Mouse (Mus musculus) thymus, adult 2 months (tissue): ENCODE results near the gene Il22. TPM values are rescaled to one million over a fixed set of nuclear protein-coding genes. Genes with fewer than 3 reads are reported as not detected.
"Not testable (repeated sequence)": the region's sequence is repeated elsewhere in the genome, so short reads cannot be mapped to it uniquely, and the experiment has no call there.

Experiments used
- DNase-seq: peaks from one replicate; pipeline ENCODE4 v3.0.0; 2021
- H3K27ac ChIP-seq: fragments of 200-500 bp; 2 replicates; pipeline ENCODE4 v1.5.1; 2012; ENCODE audit warnings: low read length, control low read depth; ENCODE audit not compliant: control insufficient read depth, insufficient read depth
- H3K27me3 ChIP-seq: fragments of 200-500 bp; 2 replicates; pipeline ENCODE4 v1.6.1; 2012; ENCODE audit warnings: mild to moderate bottlenecking, low read length, moderate library complexity, mixed read lengths; ENCODE audit not compliant: control insufficient read depth, insufficient read depth
- H3K36me3 ChIP-seq: fragments of 200-500 bp; 2 replicates; pipeline ENCODE4 v1.6.1; 2012; ENCODE audit warnings: mild to moderate bottlenecking, low read length, moderate library complexity; ENCODE audit not compliant: control insufficient read depth, insufficient read depth
- H3K4me1 ChIP-seq: fragments of 200-500 bp; replicated peaks from 2 replicates; pipeline ENCODE4 v1.6.1; 2012; ENCODE audit warnings: low read length; ENCODE audit not compliant: control insufficient read depth, insufficient read depth
- H3K4me3 ChIP-seq: fragments of 200-500 bp; 2 replicates; pipeline ENCODE4 v1.5.1; 2012; ENCODE audit warnings: mild to moderate bottlenecking, low read length, control low read depth, moderate library complexity; ENCODE audit not compliant: control insufficient read depth, insufficient read depth
- CTCF ChIP-seq: fragments of 200-500 bp; IDR thresholded peaks from 2 replicates; pipeline ENCODE4 v1.5.1; 2012; ENCODE audit warnings: mild to moderate bottlenecking, control low read depth, low read length, moderate library complexity, borderline replicate concordance; ENCODE audit not compliant: control insufficient read depth, poor library complexity, insufficient read depth; ENCODE audit errors: extremely low read depth
- POLR2A ChIP-seq: fragments of 200-500 bp; IDR thresholded peaks from 2 replicates; pipeline ENCODE4 v1.6.1; 2012; ENCODE audit warnings: mild to moderate bottlenecking, low read length, control low read depth, moderate library complexity; ENCODE audit not compliant: control insufficient read depth, poor library complexity, insufficient read depth; ENCODE audit errors: extremely low read depth
- WGBS: fragments of 180-500 bp; shearing (Covaris S2); methylation state at CpG from one replicate; pipeline ENCODE4 v1.1.7; 2018; 5-methylcytosine and 5-hydroxymethylcytosine counted together
- polyA plus RNA-seq: library from polyadenylated mRNA; depleted of rRNA; stranded (reverse); fragments of >200 nt; gene quantifications from 2 replicates; pipeline ENCODE4 v1.2.3, GENCODE M21; 2012; rRNA removed

The Il22 gene
- 0.20 TPM in 1 of 2 replicates, not detected in the other for polyA plus RNA-seq

DNA sequence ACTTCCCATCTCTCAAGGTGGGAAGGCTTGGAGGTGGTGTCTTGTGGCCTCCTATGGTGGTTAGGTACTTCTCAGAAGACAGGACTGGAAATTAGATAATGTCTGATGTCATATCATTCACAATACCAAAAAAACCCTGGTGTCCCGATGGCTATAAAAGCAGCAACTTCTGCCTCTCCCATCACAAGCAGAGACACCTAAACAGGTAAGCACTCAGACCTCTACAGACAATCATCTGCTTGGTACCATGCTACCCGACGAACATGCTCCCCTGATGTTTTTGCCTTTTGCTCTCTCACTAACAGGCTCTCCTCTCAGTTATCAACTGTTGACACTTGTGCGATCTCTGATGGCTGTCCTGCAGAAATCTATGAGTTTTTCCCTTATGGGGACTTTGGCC lies at the start of gene Il22:
Gene Il22, plus strand, starts transcription at position 301 of the 400 bp plus-strand sequence.
- H3K27me3 ChIP-seq = no peaks in the 10 kb centered on the region
- no peak for DNase-seq
- no peak within 1 kb of the TSS for H3K4me3 ChIP-seq
- WGBS = 93% methylated on average over 4 of the region's 4 CpGs
- no peak within 1 kb of the TSS for H3K27ac ChIP-seq
- H3K36me3 ChIP-seq = no peaks in the 10 kb centered on the region
- TF ChIP-seq CTCF = no peak
- no peak for TF ChIP-seq POLR2A
- H3K4me1 ChIP-seq = no peaks in the 10 kb centered on the region

DNA sequence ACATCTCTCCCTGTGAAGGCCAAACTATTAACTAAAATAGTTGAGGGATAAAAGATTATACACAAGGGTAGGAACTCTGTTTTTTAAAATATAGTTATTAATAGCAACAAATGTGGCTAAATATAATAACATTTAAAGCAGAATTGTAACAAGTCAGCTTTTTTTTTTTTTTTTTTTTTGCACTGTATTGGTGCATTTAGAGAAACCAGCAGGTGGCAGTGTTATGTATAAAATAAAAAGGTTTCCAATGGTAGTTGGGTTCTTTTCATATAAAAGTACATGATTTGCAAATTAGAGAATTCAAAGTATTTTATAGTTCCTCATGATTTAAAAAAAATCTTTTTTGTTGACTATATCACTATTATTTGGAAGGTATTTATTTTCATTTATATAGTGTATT lies 48.8 kb upstream of the Il22 start:
- Histone ChIP-seq H3K36me3 (peaks cover 26% of the 10 kb centered on the region), H3K27me3 (no peaks in the 10 kb centered on the region), H3K4me3 (no peak overlapping the region), H3K27ac (no peak overlapping the region), H3K4me1 (no peaks in the 10 kb centered on the region)
- no peak for DNase-seq
- no peak for TF ChIP-seq POLR2A
- TF ChIP-seq CTCF = no peak

DNA sequence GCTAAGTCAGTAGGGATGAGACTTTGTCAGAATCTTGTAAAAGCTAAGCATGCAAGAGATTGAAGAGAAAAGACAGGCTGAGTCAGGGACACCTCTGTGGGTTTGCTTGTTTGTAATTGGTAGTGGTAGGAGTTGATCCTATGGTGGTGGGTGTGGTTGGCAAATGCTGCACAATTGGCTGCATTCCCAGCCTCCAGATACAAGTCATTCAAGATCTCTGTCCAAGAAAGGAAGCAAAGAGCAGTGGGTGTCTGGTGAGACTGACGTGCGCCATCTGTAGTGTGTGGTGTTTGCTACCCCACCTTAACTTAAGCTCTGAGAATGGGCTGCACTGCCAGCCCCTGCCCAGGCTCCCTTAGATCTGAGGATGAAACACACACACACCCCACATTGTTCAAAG lies 43.6 kb upstream of the Il22 start:
- peaks cover 55% of the 10 kb centered on the region for H3K36me3 ChIP-seq
- H3K27me3 ChIP-seq = no peaks in the 10 kb centered on the region
- no peak overlapping the region for H3K4me3 ChIP-seq
- no peak for TF ChIP-seq CTCF
- no peak for TF ChIP-seq POLR2A
- no peak for DNase-seq
- WGBS = 96% methylated on average over 2 of the region's 2 CpGs
- H3K4me1 ChIP-seq = no peaks in the 10 kb centered on the region; the same call in 1 of the 2 replicates
- no peak overlapping the region for H3K27ac ChIP-seq

DNA sequence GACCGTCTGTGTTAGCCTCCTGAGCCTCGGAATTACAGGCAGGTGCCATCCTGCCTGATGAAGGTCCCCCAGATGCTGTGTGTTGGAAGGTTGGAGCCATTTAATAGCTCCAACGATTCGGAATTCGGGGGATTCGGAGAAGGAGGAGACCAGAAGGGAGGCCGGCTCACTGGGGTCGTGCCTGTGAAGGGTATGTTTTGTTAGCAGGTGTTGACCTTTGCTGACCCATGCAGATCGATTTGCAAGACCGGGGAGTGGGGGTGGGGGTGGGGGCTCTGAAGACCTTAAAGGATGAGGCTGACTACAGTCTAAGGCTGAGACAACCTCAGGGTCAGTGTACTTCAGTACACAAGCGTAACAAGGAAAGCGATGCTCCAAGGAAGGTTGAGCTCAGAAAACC lies 35.5 kb upstream of the Il22 start:
- DNase-seq = no peak
- TF ChIP-seq POLR2A (no peak), CTCF (no peak)
- Histone ChIP-seq H3K27me3 (no peaks in the 10 kb centered on the region), H3K4me1 (peaks cover 8% of the 10 kb centered on the region), H3K27ac (no peak overlapping the region), H3K36me3 (peaks cover 38% of the 10 kb centered on the region), H3K4me3 (no peak overlapping the region)
- 91% methylated on average over 12 of the region's 12 CpGs for WGBS

DNA sequence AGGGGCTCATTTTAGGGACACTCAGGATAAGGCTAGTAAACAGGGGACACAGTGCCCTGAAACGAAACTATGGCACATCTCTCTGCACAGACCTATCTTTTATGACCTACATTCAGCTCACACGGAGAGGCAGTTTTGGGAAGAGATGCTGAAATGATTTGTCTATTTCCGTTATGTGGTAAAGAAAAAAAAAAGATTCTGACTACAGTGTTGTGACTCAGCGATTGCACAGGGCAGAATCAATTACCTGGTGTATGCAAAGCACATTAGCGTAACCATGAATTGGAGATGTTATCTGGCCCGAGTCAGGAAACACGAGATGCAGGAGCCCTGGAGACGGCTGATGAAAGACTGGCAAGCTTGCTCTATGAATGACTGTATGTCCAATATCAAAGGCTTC lies 32.3 kb upstream of the Il22 start:
- 3% methylated on average over 8 of the region's 8 CpGs for WGBS
- Histone ChIP-seq H3K36me3 (peaks cover 15% of the 10 kb centered on the region), H3K4me3 (no peak overlapping the region), H3K27ac (no peak overlapping the region), H3K4me1 (peaks cover 8% of the 10 kb centered on the region), H3K27me3 (no peaks in the 10 kb centered on the region)
- TF ChIP-seq CTCF (no peak), POLR2A (no peak)
- DNase-seq = no peak

DNA sequence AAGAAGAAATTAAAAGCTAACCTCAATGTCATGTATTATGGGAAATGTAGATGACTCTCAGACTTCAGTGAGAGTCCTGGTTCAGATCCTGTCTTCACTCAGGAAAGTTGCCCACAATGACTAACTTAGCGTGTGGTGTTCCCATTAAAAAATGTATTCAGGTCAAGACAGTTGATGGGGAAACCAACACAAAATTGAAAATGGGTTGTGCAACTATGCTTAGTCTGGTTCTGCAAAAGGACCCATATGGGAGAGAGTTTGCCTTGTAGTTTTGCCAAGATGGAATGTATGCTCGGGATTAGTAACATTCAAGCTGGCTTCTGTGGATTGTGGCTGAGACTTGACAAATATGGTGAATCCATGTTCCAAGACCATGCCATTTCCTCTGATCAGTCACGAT lies 31.9 kb upstream of the Il22 start:
- Histone ChIP-seq H3K4me1 (peaks cover 8% of the 10 kb centered on the region), H3K36me3 (peaks cover 15% of the 10 kb centered on the region), H3K27ac (no peak overlapping the region), H3K27me3 (no peaks in the 10 kb centered on the region), H3K4me3 (no peak overlapping the region)
- 96% methylated on average over 3 of the region's 3 CpGs for WGBS
- TF ChIP-seq CTCF (no peak), POLR2A (no peak)
- no peak for DNase-seq

DNA sequence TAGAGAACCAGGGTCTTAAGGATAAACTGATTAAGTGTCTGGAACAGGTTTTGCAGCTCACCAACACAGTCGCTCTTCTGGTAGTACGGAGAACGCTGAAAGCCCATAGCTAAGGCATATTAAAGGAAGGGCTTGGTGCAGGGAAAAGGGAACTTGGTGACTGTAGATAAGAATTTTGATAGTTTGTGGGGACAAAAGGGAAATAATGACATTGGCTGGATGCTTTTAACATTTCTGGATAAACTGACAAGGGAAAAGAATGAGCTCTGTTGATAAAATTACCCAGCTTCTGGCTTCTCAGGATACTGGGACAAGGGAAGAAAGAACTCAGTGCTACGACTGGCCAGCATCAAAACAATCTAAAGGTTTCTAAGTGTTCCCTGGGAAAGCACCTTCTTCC lies 29.2 kb upstream of the Il22 start:
- H3K4me3 ChIP-seq, DNase-seq, H3K36me3 ChIP-seq, H3K4me1 ChIP-seq, H3K27ac ChIP-seq, H3K27me3 ChIP-seq: not testable (repeated sequence)
- WGBS = 74% methylated on average over 4 of the region's 4 CpGs
